Mouse (Mus musculus): ENCODE results near the gene Wwc2. TPM values are rescaled to one million over a fixed set of nuclear protein-coding genes. Genes with fewer than 3 reads are reported as not detected.

Gene Wwc2
- polyA plus RNA-seq (2015; fragmentation: Nextera tagmentation; extraction: Ambion mirVana), result 6.7 and 6.8 TPM in 2 replicates

DNA sequence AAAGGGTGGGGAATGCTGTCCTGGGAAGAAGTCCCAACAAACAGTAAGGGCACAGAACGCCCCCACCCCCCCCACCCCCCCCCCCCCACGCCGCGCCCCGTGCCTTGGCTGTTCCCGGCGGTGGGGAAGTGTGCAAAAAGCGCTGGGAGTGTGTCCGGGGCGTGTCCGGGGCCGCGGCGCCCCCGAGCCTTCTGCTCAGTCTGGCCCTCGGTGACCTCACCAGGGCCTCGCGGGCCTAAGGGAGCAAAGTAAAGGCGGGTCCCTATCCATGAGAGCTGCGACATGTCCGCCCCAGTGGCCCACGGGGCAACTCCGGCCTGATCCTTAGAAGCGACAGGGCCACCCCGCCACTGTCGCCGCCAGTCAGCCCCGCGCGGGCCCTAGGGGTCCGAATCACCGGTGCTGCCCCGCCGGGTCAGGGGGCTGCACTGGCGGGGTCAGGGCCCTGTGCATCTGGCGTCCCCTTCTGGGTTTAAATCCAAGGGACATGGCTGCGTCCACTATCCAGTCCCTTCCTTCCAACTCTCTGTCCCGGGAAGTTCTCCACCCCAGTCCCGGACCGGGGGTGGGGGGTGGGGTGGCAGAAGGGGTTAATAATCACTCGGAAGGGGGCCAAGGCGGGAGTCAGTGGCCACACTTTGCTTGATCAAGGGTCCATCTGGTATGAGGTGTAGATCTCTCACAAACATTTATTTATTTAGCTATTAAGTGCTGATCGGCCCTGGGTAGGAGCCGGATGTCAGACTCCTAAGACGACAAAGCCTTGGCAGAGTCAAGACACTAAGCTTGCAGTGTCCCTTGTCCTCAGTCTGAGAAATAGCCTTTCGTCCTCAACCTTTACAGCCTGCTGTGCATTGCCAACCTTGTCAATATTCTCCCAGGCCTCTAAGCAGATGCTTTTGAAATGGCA is at the start of gene Wwc2:
TSS of gene Wwc2 (minus strand) at position 14 of the 910 bp plus-strand sequence.

DNA sequence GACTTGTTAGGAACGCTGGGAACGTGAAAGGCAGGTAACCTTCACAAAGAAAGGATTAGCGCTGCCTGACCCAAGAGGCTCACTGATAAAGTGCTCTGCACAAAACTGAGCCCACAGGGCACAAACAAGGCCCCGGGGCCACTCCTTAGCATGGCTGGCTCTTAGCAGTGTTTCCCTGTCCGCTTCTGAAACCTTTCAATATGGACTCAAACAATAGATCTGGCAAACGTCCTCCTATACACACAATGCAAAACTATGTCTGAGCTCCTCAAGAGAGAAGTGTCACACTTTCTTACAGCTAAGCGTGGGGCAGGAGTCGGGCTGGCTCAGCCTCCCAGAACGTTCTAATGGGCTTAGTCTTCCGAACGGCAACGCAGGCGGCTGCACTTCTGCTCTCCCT is 166.5 kb downstream of the Wwc2 start, which contains the start of gene Cldn22:
TSS of gene Cldn22 (plus strand) at position 301 of the 400 bp plus-strand sequence.

DNA sequence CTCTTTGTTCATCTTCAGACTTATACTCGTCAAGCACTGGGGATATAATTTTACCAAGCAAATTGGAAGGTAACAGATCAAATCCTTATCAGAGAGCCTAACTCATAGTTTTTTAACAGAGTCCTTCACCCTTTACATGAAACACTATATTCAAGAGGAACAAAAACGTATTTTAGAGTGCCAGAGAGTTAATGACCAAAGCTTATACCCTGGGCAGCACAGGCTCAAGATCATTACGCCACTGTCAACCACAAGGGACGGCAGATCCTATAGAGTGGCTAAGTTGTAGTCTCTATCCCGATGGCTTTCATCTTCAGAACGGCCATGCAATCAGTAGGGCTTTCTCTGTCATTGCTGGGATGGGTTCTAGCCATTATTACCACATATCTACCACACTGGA is 168.9 kb downstream of the Wwc2 start, which contains the start of gene Cldn24:
TSS of gene Cldn24 (plus strand) at position 301 of the 400 bp plus-strand sequence.

Other genes starting within 250 kb of the Wwc2 start
- not detected in 2 replicates for gene Cldn24, start 168.8 kb downstream of the Wwc2 start, polyA plus RNA-seq (2015; fragmentation: Nextera tagmentation; extraction: Ambion mirVana)
- not detected in 2 replicates for gene Cldn22, start 166.4 kb downstream of the Wwc2 start, polyA plus RNA-seq (2015; fragmentation: Nextera tagmentation; extraction: Ambion mirVana)
- gene Dctd, start 108.2 kb upstream of the Wwc2 start, polyA plus RNA-seq (2015; fragmentation: Nextera tagmentation; extraction: Ambion mirVana), result 9.8 and 11.6 TPM in 2 replicates